Mouse (Mus musculus): Measurements from ENCODE around the gene Bcl7a. TPM values are rescaled to one million over a fixed set of nuclear protein-coding genes. Genes with fewer than 3 reads are reported as not detected.

Gene Bcl7a
- total and polyA plus RNA-seq, 3 experiments, result 2.3 to 7.2 (median 4.3) TPM

GRCm38 (mm10) chr5:123307630-123308282 is 35.9 kb upstream of the Bcl7a start:
- Histone ChIP-seq H3K4me3 (replicated peaks in 1 of 3; ENCODE audit: low read depth in 2 of 3, low read length in 2 of 3, poor library complexity in 1 of 3) (no peak overlapping the region), H3K9ac (ENCODE audit: insufficient read depth, low read depth) (no peak overlapping the region), H3K9me3 (replicated peaks; ENCODE audit: low read length) (peaks cover 4% of the 10 kb centered on the region), H3K36me3 (replicated peaks in 1 of 2; ENCODE audit: control insufficient read depth in 1 of 2, insufficient read depth in 1 of 2, low read length in 1 of 2) (no peaks in the 10 kb centered on the region), H3K27me3 (replicated peaks) (peaks cover 2% of the 10 kb centered on the region), H3K27ac (ENCODE audit: insufficient read depth, low read depth) (no peak overlapping the region), H3K4me1 (ENCODE audit: control insufficient read depth in 1 of 2, insufficient read depth in 2 of 2) (no peaks in the 10 kb centered on the region), H3K79me2 (replicated peaks; ENCODE audit: control insufficient read depth, extremely low read depth, insufficient read depth, poor library complexity, severe bottlenecking) (no peaks in the 10 kb centered on the region), H3K4me2 (ENCODE audit: insufficient read depth, low read depth, poor library complexity, severe bottlenecking) (no peak overlapping the region)
- dilution Hi-C loops (cut with MboI; ENCODE audit: extremely low pct_ligation_motif_present, extremely low pct_unique_long_range_greater_than_20kb, low sequenced_read_pairs), result no loop called here
- TF ChIP-seq CHD2 (IDR thresholded peaks at IDR 0.05; ENCODE audit: low read length) (no peak), SIN3A (IDR thresholded peaks at IDR 0.05; ENCODE audit: low read length) (no peak), RAD21 (IDR thresholded peaks at IDR 0.05; ENCODE audit: low read depth, low read length) (no peak), ELF1 (IDR thresholded peaks at IDR 0.05; ENCODE audit: low read depth, low read length) (no peak), EP300 (IDR thresholded peaks at IDR 0.05; ENCODE audit: low read length) (no peak), ZMIZ1 (IDR thresholded peaks at IDR 0.05; ENCODE audit: low read depth, low read length) (no peak), UBTF (IDR thresholded peaks at IDR 0.05; ENCODE audit: low read depth, low read length) (no peak), KAT2A (IDR thresholded peaks at IDR 0.05; ENCODE audit: insufficient replicate concordance, low read length) (no peak)
- DNase-seq (ENCODE audit: extremely low read depth), result no peak
- in situ Hi-C loops (cut with MboI; ENCODE audit: low pct_ligation_motif_present, low pct_unique_long_range_greater_than_20kb, low sequenced_read_pairs), result no loop called here

GRCm38 (mm10) chr5:123309816-123310215 is 33.8 kb upstream of the Bcl7a start:
- in situ Hi-C loops (cut with MboI; ENCODE audit: low pct_ligation_motif_present, low pct_unique_long_range_greater_than_20kb, low sequenced_read_pairs) (no loop called here), dilution Hi-C loops (cut with MboI; ENCODE audit: extremely low pct_ligation_motif_present, extremely low pct_unique_long_range_greater_than_20kb, low sequenced_read_pairs) (no loop called here)
- TF ChIP-seq NELFE (IDR thresholded peaks at IDR 0.05; ENCODE audit: low read depth, low read length), result no peak
- no peak for TF ChIP-seq TBP (conservative IDR thresholded peaks at IDR 0.05; ENCODE audit: low read depth, low read length)
- no peak for TF ChIP-seq USF1 (IDR thresholded peaks at IDR 0.05; ENCODE audit: low read depth, low read length)
- TF ChIP-seq CHD2 (IDR thresholded peaks at IDR 0.05; ENCODE audit: low read length), result no peak
- TF ChIP-seq CHD1 (IDR thresholded peaks at IDR 0.05; ENCODE audit: low read depth, low read length), result no peak
- TF ChIP-seq JUN (IDR thresholded peaks at IDR 0.05; ENCODE audit: insufficient read depth, low read depth, low read length), result no peak
- no peak for TF ChIP-seq BHLHE40 (IDR thresholded peaks at IDR 0.05; ENCODE audit: low read depth, low read length)
- TF ChIP-seq ZKSCAN1 (IDR thresholded peaks at IDR 0.05; ENCODE audit: borderline replicate concordance, low read depth, low read length), result no peak
- no peak for TF ChIP-seq ZMIZ1 (IDR thresholded peaks at IDR 0.05; ENCODE audit: low read depth, low read length)
- TF ChIP-seq ZC3H11A (IDR thresholded peaks at IDR 0.05; ENCODE audit: low read depth, low read length), result no peak
- peaks cover 3 to 15% of the 10 kb centered on the region in 2 experiments for H3K4me1 ChIP-seq (ENCODE audit: control insufficient read depth in 1 of 2, insufficient read depth in 2 of 2)
- H3K27me3 ChIP-seq (replicated peaks), result peaks cover 2% of the 10 kb centered on the region
- DNase-seq (ENCODE audit: extremely low read depth), result no peak
- H3K4me3 ChIP-seq (replicated peaks in 1 of 3; ENCODE audit: low read depth in 2 of 3, low read length in 2 of 3, poor library complexity in 1 of 3), result no peak overlapping the region
- no peaks in the 10 kb centered on the region for H3K36me3 ChIP-seq (replicated peaks in 1 of 2; ENCODE audit: control insufficient read depth in 1 of 2, insufficient read depth in 1 of 2, low read length in 1 of 2)
- no peak overlapping the region for H3K27ac ChIP-seq (ENCODE audit: insufficient read depth, low read depth)
- no peaks in the 10 kb centered on the region for H3K79me2 ChIP-seq (replicated peaks; ENCODE audit: control insufficient read depth, extremely low read depth, insufficient read depth, poor library complexity, severe bottlenecking)
- no peak overlapping the region for H3K4me2 ChIP-seq (ENCODE audit: insufficient read depth, low read depth, poor library complexity, severe bottlenecking)
- no peak overlapping the region for H3K9ac ChIP-seq (ENCODE audit: insufficient read depth, low read depth)
- H3K9me3 ChIP-seq (replicated peaks; ENCODE audit: low read length), result peaks cover 4% of the 10 kb centered on the region
